Mouse (Mus musculus) MEL (cell line): ENCODE data around the gene Lpin1. TPM values are rescaled to one million over a fixed set of nuclear protein-coding genes. Genes with fewer than 3 reads are reported as not detected.

Source experiments
- DNase-seq: peaks from one replicate; pipeline ENCODE4 v3.0.0; 2011; ENCODE audit warnings: low read depth, low spot score
- H3K27ac ChIP-seq: 2 replicates; pipeline ENCODE4 v1.5.1; 2012; ENCODE audit warnings: low read depth, mild to moderate bottlenecking, control low read depth, low read length, moderate library complexity; ENCODE audit not compliant: control insufficient read depth
- H3K27me3 ChIP-seq, 2 experiments: fragments of 150-350 bp in 1 of 2; sonication (generic) in 1 of 2; 2 replicates each; pipeline ENCODE4 v1.6.1; 2012; ENCODE audit warnings: low read length in 2 of 2, mild to moderate bottlenecking in 2 of 2, improper control_type of control experiment in 1 of 2, moderate library complexity in 1 of 2; ENCODE audit not compliant: insufficient read depth in 2 of 2, control insufficient read depth in 1 of 2
- H3K36me3 ChIP-seq, 2 experiments: 2 replicates each; pipeline ENCODE4 v1.6.1; 2012 to 2014; ENCODE audit warnings: low read length in 2 of 2, improper control_type of control experiment in 1 of 2, inconsistent platforms in 1 of 2, mild to moderate bottlenecking in 1 of 2; ENCODE audit not compliant: insufficient read depth in 2 of 2, control insufficient read depth in 1 of 2
- H3K4me1 ChIP-seq, 2 experiments: fragments of 150-350 bp in 1 of 2; sonication (generic) in 1 of 2; 2 replicates each; pipeline ENCODE4 v1.6.1; 2012; ENCODE audit warnings: low read length in 2 of 2, improper control_type of control experiment in 1 of 2, mild to moderate bottlenecking in 1 of 2; ENCODE audit not compliant: insufficient read depth in 2 of 2, control insufficient read depth in 1 of 2
- H3K4me3 ChIP-seq, 2 experiments: fragments of 150-350 bp in 1 of 2; sonication (generic) in 1 of 2; 2 replicates each; pipeline ENCODE4 v1.5.1; 2012; ENCODE audit warnings: low read depth in 2 of 2, low read length in 2 of 2, mild to moderate bottlenecking in 2 of 2, moderate library complexity in 2 of 2, control low read depth in 1 of 2, improper control_type of control experiment in 1 of 2; ENCODE audit not compliant: control insufficient read depth in 1 of 2, insufficient read depth in 1 of 2
- H3K79me2 ChIP-seq: 2 replicates; pipeline ENCODE4 v1.6.1; 2012; ENCODE audit warnings: mild to moderate bottlenecking, low read length, moderate library complexity; ENCODE audit not compliant: control insufficient read depth, poor library complexity, insufficient read depth
- H3K9ac ChIP-seq: 2 replicates; pipeline ENCODE4 v1.6.1; 2012; ENCODE audit warnings: low read depth, mild to moderate bottlenecking, control low read depth, low read length, moderate library complexity; ENCODE audit not compliant: control insufficient read depth, poor library complexity, severe bottlenecking
- H3K9me3 ChIP-seq: fragments of 150-350 bp; sonication (generic); replicated peaks from 2 replicates; pipeline ENCODE4 v1.6.1; 2012; ENCODE audit warnings: mild to moderate bottlenecking, low read length, improper control_type of control experiment, moderate library complexity; ENCODE audit not compliant: insufficient read depth
- CHD1 ChIP-seq: IDR thresholded peaks from 2 replicates; pipeline ENCODE4 v1.6.1; 2012; ENCODE audit warnings: low read depth, mild to moderate bottlenecking, inconsistent platforms, low read length, improper control_type of control experiment
- CTCF ChIP-seq, 3 experiments: IDR thresholded peaks in 2 of 3; conservative IDR thresholded peaks in 1 of 3; 2 replicates each; pipeline ENCODE4 v1.5.1; 2011 to 2012; ENCODE audit warnings: low read length in 3 of 3, low read depth in 2 of 3, mild to moderate bottlenecking in 2 of 3, improper control_type of control experiment in 1 of 3, inconsistent platforms in 1 of 3, mixed read lengths in 1 of 3, moderate library complexity in 1 of 3; ENCODE audit not compliant: control insufficient read depth in 1 of 3, insufficient read depth in 1 of 3, poor library complexity in 1 of 3, severe bottlenecking in 1 of 3
- KAT2A ChIP-seq: conservative IDR thresholded peaks from 2 replicates; pipeline ENCODE4 v1.6.1; 2012; ENCODE audit warnings: low read depth, low read length, improper control_type of control experiment, inconsistent platforms
- MEF2A ChIP-seq: IDR thresholded peaks from 2 replicates; pipeline ENCODE4 v1.6.1; 2014; ENCODE audit warnings: low read depth, mild to moderate bottlenecking, inconsistent platforms, low read length, improper control_type of control experiment; ENCODE audit not compliant: poor library complexity, insufficient replicate concordance, severe bottlenecking; ENCODE audit errors: extremely low read depth
- MYB ChIP-seq: IDR thresholded peaks from 2 replicates; pipeline ENCODE4 v1.6.1; 2011; ENCODE audit warnings: mild to moderate bottlenecking, low read depth, low read length, improper control_type of control experiment
- NRF1 ChIP-seq: IDR thresholded peaks from 2 replicates; pipeline ENCODE4 v1.6.1; 2014; ENCODE audit warnings: low read depth, mild to moderate bottlenecking, inconsistent platforms, low read length, improper control_type of control experiment, moderate library complexity; ENCODE audit not compliant: poor library complexity, insufficient read depth, severe bottlenecking
- POLR2AphosphoS2 ChIP-seq: IDR thresholded peaks from 2 replicates; pipeline ENCODE4 v1.6.1; 2011; ENCODE audit warnings: low read length, improper control_type of control experiment
- RCOR1 ChIP-seq: IDR thresholded peaks from 2 replicates; pipeline ENCODE4 v1.6.1; 2012; ENCODE audit warnings: low read depth, mild to moderate bottlenecking, inconsistent platforms, low read length, improper control_type of control experiment
- SIN3A ChIP-seq: IDR thresholded peaks from 2 replicates; pipeline ENCODE4 v1.6.1; 2012; ENCODE audit warnings: low read length, improper control_type of control experiment, inconsistent platforms
- SMC3 ChIP-seq: IDR thresholded peaks from 2 replicates; pipeline ENCODE4 v1.6.1; 2011; ENCODE audit warnings: low read depth, low read length, improper control_type of control experiment
- TAL1 ChIP-seq: IDR thresholded peaks from 2 replicates; pipeline ENCODE4 v1.6.1; 2012; ENCODE audit warnings: mild to moderate bottlenecking, inconsistent platforms, low read length, moderate library complexity, mixed read lengths
- TBP ChIP-seq: IDR thresholded peaks from 2 replicates; pipeline ENCODE4 v1.8.0; 2011; ENCODE audit warnings: low read depth, low read length, improper control_type of control experiment
- TCF12 ChIP-seq: IDR thresholded peaks from 2 replicates; pipeline ENCODE4 v1.6.1; 2014; ENCODE audit warnings: low read depth, mild to moderate bottlenecking, inconsistent platforms, low read length, improper control_type of control experiment, moderate library complexity
- UBTF ChIP-seq: IDR thresholded peaks from 2 replicates; pipeline ENCODE4 v1.6.1; 2012; ENCODE audit warnings: low read depth, mild to moderate bottlenecking, inconsistent platforms, low read length, improper control_type of control experiment, moderate library complexity, borderline replicate concordance; ENCODE audit not compliant: insufficient read depth
- USF1 ChIP-seq: IDR thresholded peaks from 2 replicates; pipeline ENCODE4 v1.6.1; 2014; ENCODE audit warnings: low read depth, mild to moderate bottlenecking, inconsistent platforms, low read length, improper control_type of control experiment, moderate library complexity
- polyA plus RNA-seq, 2 experiments: library from polyadenylated mRNA; stranded (reverse) in 1 of 2; unstranded in 1 of 2; fragments of >175 nt in 1 of 2; fragments of >200 nt in 1 of 2; gene quantifications; 2 replicates each; pipeline versions ENCODE4 v1.2.1 to v1.2.4; 2012; ENCODE audit warnings: low replicate concordance in 2 of 2, low read depth in 1 of 2; ENCODE audit not compliant: insufficient read length in 2 of 2, insufficient read depth in 1 of 2, missing spikeins in 1 of 2
- total RNA-seq: library from RNA; depleted of rRNA; stranded (reverse); fragments of 300-350 nt; gene quantifications from 2 replicates; pipeline ENCODE4 v1.2.3, GENCODE M21; 2012

Gene Lpin1
- total and polyA plus RNA-seq, 3 experiments: 1.2 to 3.9 TPM; not detected in 1

- H3K27ac ChIP-seq: no peak overlapping the region
- no peaks in the 10 kb centered on the region for H3K9me3 ChIP-seq
- no peak overlapping the region for H3K9ac ChIP-seq
- no peak for DNase-seq
- no peak overlapping the region for H3K4me3 ChIP-seq
- no peaks in the 10 kb centered on the region for H3K4me1 ChIP-seq
- H3K36me3 ChIP-seq: no peaks in the 10 kb centered on the region
- no peaks in the 10 kb centered on the region for H3K79me2 ChIP-seq
- H3K27me3 ChIP-seq: peaks cover 0 to 1% of the 10 kb centered on the region in 2 experiments; a peak in 2 of 4 replicates
- no peak for TF ChIP-seq CHD1
- TF ChIP-seq CTCF (IDR thresholded peaks at IDR 0.05 in 2 of 3, conservative IDR thresholded peaks at IDR 0.05 in 1 of 3; ENCODE audit: control insufficient read depth in 1 of 3, insufficient read depth in 1 of 3, low read depth in 2 of 3, low read length in 3 of 3, poor library complexity in 1 of 3, severe bottlenecking in 1 of 3): no peak
- no peak for TF ChIP-seq TAL1
- TF ChIP-seq TCF12: no peak
- TF ChIP-seq POLR2AphosphoS2: no peak
- no peak for TF ChIP-seq UBTF
- TF ChIP-seq MEF2A: no peak
- no peak for TF ChIP-seq KAT2A
- no peak for TF ChIP-seq SIN3A
- no peak for TF ChIP-seq MYB
Measured at GRCm38 (mm10) chr12:16640075-16640474, 29.3 kb upstream of the Lpin1 start.

- peak; percentile 42 for DNase-seq
- Histone ChIP-seq H3K27ac (no peak overlapping the region), H3K36me3 (no peaks in the 10 kb centered on the region), H3K9ac (no peak overlapping the region), H3K27me3 (no peaks in the 10 kb centered on the region; a peak in 1 of 4 replicates), H3K4me1 (no peaks in the 10 kb centered on the region), H3K79me2 (no peaks in the 10 kb centered on the region), H3K9me3 (no peaks in the 10 kb centered on the region), H3K4me3 (no peak overlapping the region)
- TF ChIP-seq TBP (no peak), SMC3 (peak; percentile 17; the same call in 1 of the 2 replicates), NRF1 (no peak), CTCF (IDR thresholded peaks at IDR 0.05 in 2 of 3, conservative IDR thresholded peaks at IDR 0.05 in 1 of 3; ENCODE audit: control insufficient read depth in 1 of 3, insufficient read depth in 1 of 3, low read depth in 2 of 3, low read length in 3 of 3, poor library complexity in 1 of 3, severe bottlenecking in 1 of 3) (peak; percentile 18 to 53 (median 41)), MEF2A (no peak), KAT2A (no peak), RCOR1 (no peak), USF1 (no peak)
Measured at GRCm38 (mm10) chr12:16639078-16639771, 28.5 kb upstream of the Lpin1 start.
